Mouse (Mus musculus): Measurements from ENCODE around the gene Fam13c.

Fam13c gene

DNA sequence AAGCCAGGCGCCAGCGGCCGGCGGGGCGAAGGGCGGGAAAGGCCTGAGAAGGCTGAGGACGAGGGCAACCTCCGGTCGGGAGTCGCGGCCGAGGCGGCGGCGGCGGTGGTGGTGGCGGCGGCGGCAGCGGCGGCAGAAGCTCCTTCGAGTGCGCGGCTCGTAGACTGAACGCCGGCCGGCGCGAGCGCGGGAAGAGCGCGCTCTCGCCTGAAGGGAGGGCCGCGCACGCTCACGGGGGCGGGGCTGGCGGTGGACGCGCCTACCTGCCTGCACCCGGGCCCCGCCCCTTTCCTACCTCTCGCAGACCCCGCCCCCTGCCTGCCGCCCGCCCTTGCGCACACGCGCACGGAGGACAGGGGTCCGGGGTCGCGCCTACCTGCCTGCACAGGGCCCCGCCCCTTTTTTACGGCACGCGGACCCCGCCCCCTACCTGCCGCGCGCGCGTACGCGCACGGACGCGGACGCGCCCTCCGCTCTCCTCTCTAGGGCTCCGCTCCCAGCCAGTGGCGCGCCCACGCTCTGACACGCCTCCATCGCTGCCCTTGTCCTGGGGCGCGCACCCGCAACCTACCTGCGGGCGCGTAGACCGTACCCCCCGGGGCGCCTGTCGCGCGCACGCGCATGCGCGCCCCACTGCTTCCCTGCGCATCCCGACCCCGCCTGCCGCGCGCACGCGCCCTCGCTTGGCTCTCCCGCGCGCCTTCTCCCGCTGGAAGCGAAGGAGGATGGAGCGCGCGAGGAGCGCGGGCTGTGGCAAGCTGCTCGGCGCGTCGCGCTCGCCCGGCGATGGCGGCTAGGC is 159.0 kb downstream of the Fam13c start:
- no peak for DNase-seq (ENCODE audit: low read depth)

DNA sequence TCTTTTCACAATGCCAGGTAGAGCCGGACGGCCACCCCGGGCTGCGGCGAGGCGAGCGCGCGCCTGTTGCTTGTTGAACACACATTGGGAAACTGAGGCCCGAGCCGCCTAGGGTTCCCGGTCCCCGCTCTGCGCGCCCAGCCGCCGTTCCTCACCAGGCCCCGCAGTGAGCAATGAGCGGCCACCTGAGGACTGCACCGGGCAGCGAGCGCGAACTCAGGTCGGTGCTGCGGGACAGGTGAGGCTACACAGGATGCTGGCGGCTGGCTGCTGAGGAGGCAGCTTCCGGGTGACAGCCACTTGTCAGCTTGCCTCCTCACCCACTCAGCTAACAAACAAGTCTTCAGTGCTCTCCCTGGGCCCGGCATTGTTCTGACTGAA is 159.6 kb downstream of the Fam13c start:
- DNase-seq (ENCODE audit: low read depth) = no peak
